Mouse (Mus musculus) G1E (cell line): ENCODE data around the gene Il1r2.

ENCODE experiments used
- CTCF ChIP-seq: IDR thresholded peaks from 2 replicates; pipeline ENCODE4 v1.5.1; 2012; ENCODE audit warnings: low read depth, low read length, inconsistent platforms, mixed read lengths
- GATA1 ChIP-seq: IDR thresholded peaks from 2 replicates; pipeline ENCODE4 v1.6.1; 2012; ENCODE audit warnings: borderline replicate concordance, low read length, inconsistent platforms, mixed read lengths
- GATA2 ChIP-seq: IDR thresholded peaks from 2 replicates; pipeline ENCODE4 v1.6.1; 2012; ENCODE audit warnings: low read depth, low read length, inconsistent platforms, borderline replicate concordance
- POLR2AphosphoS5 ChIP-seq: IDR thresholded peaks from 2 replicates; pipeline ENCODE4 v1.6.1; 2012; ENCODE audit warnings: low read depth, low read length, inconsistent platforms; ENCODE audit not compliant: insufficient replicate concordance
- TAL1 ChIP-seq: conservative IDR thresholded peaks from 2 replicates; pipeline ENCODE4 v1.6.1; 2012; ENCODE audit warnings: low read depth, low read length, inconsistent platforms, mixed read lengths

DNA sequence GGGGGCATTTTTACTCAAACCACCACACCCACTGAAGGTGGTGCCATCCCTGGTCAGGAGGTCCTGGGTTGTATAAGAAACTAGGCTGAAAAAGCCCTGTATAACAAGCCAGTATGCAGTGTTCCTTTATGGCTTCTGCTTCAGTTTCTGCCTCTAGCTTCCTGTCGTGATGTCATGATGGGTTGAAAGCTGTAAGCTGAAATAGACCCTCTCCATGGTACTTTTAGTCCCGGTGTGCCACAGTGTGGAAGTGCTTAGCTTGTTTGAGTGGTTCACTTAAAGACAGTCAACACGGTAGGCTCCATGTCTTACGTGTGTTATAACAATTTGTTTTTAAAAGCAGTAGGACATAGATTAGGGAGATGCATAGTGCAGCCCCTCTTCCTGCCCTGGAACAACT is 32.4 kb downstream of the Il1r2 start:
- TF ChIP-seq CTCF (no peak), GATA1 (no peak), POLR2AphosphoS5 (no peak), TAL1 (no peak), GATA2 (no peak)
